Mouse (Mus musculus) thymus, postnatal 10 days (tissue): ENCODE results near the gene Rimklb.
"Not testable (repeated sequence)": the region's sequence is repeated elsewhere in the genome, so short reads cannot be mapped to it uniquely, and the experiment has no call there.

Source experiments
- DNase-seq, 2 experiments: peaks; one replicate each; pipeline ENCODE4 v3.0.0; 2021; ENCODE audit warnings: low spot score in 2 of 2

The Rimklb gene

GRCm38 (mm10) chr6:122498661-122499060, at the start of gene Rimklb:
Gene Rimklb (minus strand): TSS chr6:122498761.
- no peak for DNase-seq

GRCm38 (mm10) chr6:122545948-122546347, 47.4 kb upstream of the Rimklb start:
- DNase-seq: no peak

- DNase-seq: no peak
These were observed 46.8 kb upstream of the Rimklb start for GRCm38 (mm10) chr6:122545289-122545882.

GRCm38 (mm10) chr6:122544672-122545071, 46.1 kb upstream of the Rimklb start:
- DNase-seq: no peak

GRCm38 (mm10) chr6:122543574-122543973, 45.0 kb upstream of the Rimklb start:
- DNase-seq: no peak

- DNase-seq: not testable (repeated sequence)
These were observed 43.9 kb upstream of the Rimklb start for GRCm38 (mm10) chr6:122542459-122542858.

- no peak for DNase-seq
These were observed 41.0 kb upstream of the Rimklb start for GRCm38 (mm10) chr6:122539564-122539963.

- no peak for DNase-seq
These were observed 35.5 kb upstream of the Rimklb start for GRCm38 (mm10) chr6:122534032-122534431.

GRCm38 (mm10) chr6:122532883-122533302, 34.3 kb upstream of the Rimklb start:
- DNase-seq: peak in 1 of 2 experiments; percentile 11

- DNase-seq: no peak
These were observed 33.1 kb upstream of the Rimklb start for GRCm38 (mm10) chr6:122531466-122532174.

GRCm38 (mm10) chr6:122528136-122528535, 29.6 kb upstream of the Rimklb start:
- no peak for DNase-seq

GRCm38 (mm10) chr6:122527596-122527995, 29.0 kb upstream of the Rimklb start:
- DNase-seq: peak in 1 of 2 experiments; percentile 5

- no peak for DNase-seq
These were observed 24.7 kb upstream of the Rimklb start for GRCm38 (mm10) chr6:122523289-122523688.

- DNase-seq: peak in 1 of 2 experiments; percentile 4
These were observed 24.0 kb upstream of the Rimklb start for GRCm38 (mm10) chr6:122522595-122522994.

- DNase-seq: no peak
These were observed 20.8 kb upstream of the Rimklb start for GRCm38 (mm10) chr6:122519384-122519783.

- no peak for DNase-seq
These were observed 19.1 kb upstream of the Rimklb start for GRCm38 (mm10) chr6:122517668-122518067.

GRCm38 (mm10) chr6:122515762-122516161, 17.2 kb upstream of the Rimklb start:
- not testable (repeated sequence) for DNase-seq

- no peak for DNase-seq
These were observed 15.8 kb upstream of the Rimklb start for GRCm38 (mm10) chr6:122514312-122514711.

- no peak for DNase-seq
These were observed 14.6 kb upstream of the Rimklb start for GRCm38 (mm10) chr6:122512914-122513878.

- no peak for DNase-seq
These were observed 9.9 kb upstream of the Rimklb start for GRCm38 (mm10) chr6:122508494-122508893.

GRCm38 (mm10) chr6:122505545-122505944, 7.0 kb upstream of the Rimklb start, which contains the start of gene Mfap5:
Gene Mfap5 (plus strand): TSS chr6:122505845.
- no peak for DNase-seq

GRCm38 (mm10) chr6:122505041-122505440, 6.5 kb upstream of the Rimklb start:
- no peak for DNase-seq
